Mouse (Mus musculus): ENCODE results near the gene Ubqln4.

DNA sequence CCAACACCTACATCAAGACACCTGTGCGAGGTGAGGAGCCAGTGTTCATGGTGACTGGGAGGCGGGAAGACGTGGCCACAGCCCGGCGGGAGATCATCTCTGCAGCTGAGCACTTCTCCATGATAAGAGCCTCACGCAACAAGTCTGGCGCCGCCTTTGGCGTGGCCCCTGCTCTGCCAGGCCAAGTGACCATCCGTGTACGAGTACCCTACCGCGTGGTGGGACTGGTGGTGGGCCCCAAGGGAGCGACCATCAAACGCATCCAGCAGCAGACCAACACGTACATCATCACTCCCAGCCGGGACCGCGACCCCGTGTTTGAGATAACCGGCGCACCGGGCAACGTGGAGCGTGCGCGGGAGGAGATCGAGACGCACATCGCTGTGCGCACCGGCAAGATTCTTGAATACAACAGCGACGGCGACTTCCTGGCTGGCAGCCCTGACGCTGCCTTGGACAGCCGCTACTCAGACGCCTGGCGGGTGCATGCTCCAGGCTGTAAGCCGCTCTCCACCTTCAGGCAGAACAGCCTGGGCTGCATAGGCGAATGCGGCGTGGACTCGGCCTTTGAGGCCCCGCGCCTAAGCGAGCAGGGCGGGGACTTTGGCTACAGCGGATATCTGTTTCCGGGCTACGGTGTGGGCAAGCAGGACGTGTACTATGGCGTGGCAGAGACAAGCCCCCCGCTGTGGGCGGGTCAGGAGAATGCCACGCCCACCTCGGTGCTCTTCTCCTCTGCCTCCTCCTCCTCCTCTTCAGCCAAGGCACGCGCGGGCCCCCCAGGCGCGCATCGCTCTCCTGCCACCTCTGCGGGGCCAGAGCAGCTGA, 17.2 kb upstream of the Ubqln4 start:
- TF ChIP-seq CTCF (IDR thresholded peaks at IDR 0.05) (peak; percentile 6; the same call in 1 of the 2 replicates), EP300 (IDR thresholded peaks at IDR 0.05) (no peak)

Data from lung, postnatal 0 days (tissue).